Mouse (Mus musculus): ENCODE data around the gene Gm17535. TPM values are rescaled to one million over a fixed set of nuclear protein-coding genes. Genes with fewer than 3 reads are reported as not detected.
"Not testable (repeated sequence)": the region's sequence is repeated elsewhere in the genome, so short reads cannot be mapped to it uniquely, and the experiment has no call there.

Gene Gm17535
- polyA plus RNA-seq, 1 experiment from 2014 or later: not detected

GRCm38 (mm10) chr9:3029276-3030000, 5.0 kb upstream of the Gm17535 start:
- WGBS: 67% methylated on average over 12 of the region's 16 CpGs
- not testable (repeated sequence) for H3K9me3 ChIP-seq (ENCODE audit: control insufficient read depth, low read length); H3K27ac ChIP-seq (ENCODE audit: low read depth); H3K36me3 ChIP-seq (ENCODE audit: control insufficient read depth, insufficient read depth, low read length); H3K4me3 ChIP-seq (ENCODE audit: low read depth, low read length); H3K9ac ChIP-seq (ENCODE audit: low read length); H3K4me1 ChIP-seq (replicated peaks; ENCODE audit: control insufficient read depth, insufficient read depth, low read length); H3K27me3 ChIP-seq (replicated peaks; ENCODE audit: control insufficient read depth, insufficient read depth, low read length); H3K4me2 ChIP-seq (ENCODE audit: low read length); DNase-seq (ENCODE audit: low spot score); ATAC-seq (replicated peaks; ENCODE audit: low FRiP score, low TSS enrichment, low read depth)

- H3K27ac ChIP-seq (ENCODE audit: low read depth); H3K4me3 ChIP-seq (ENCODE audit: low read depth, low read length); H3K27me3 ChIP-seq (replicated peaks; ENCODE audit: control insufficient read depth, insufficient read depth, low read length); ATAC-seq (replicated peaks; ENCODE audit: low FRiP score, low TSS enrichment, low read depth); H3K4me2 ChIP-seq (ENCODE audit: low read length); H3K4me1 ChIP-seq (replicated peaks; ENCODE audit: control insufficient read depth, insufficient read depth, low read length); H3K36me3 ChIP-seq (ENCODE audit: control insufficient read depth, insufficient read depth, low read length); H3K9me3 ChIP-seq (ENCODE audit: control insufficient read depth, low read length); H3K9ac ChIP-seq (ENCODE audit: low read length): not testable (repeated sequence)
- peak; percentile 89 for DNase-seq (ENCODE audit: low spot score)
- WGBS: 63% methylated on average over 2 of the region's 10 CpGs
These were observed 3.6 kb upstream of the Gm17535 start for GRCm38 (mm10) chr9:3030677-3031318.

GRCm38 (mm10) chr9:3036577-3036976, 2.2 kb downstream of the Gm17535 start, which contains the start of gene Gm10715:
TSS of gene Gm10715 (plus strand) at chr9:3036877.
- not testable (repeated sequence) for H3K9me3 ChIP-seq (ENCODE audit: control insufficient read depth, low read length); H3K4me1 ChIP-seq (replicated peaks; ENCODE audit: control insufficient read depth, insufficient read depth, low read length); ATAC-seq (replicated peaks; ENCODE audit: low FRiP score, low TSS enrichment, low read depth); H3K36me3 ChIP-seq (ENCODE audit: control insufficient read depth, insufficient read depth, low read length); H3K4me3 ChIP-seq (ENCODE audit: low read depth, low read length); H3K4me2 ChIP-seq (ENCODE audit: low read length); DNase-seq (ENCODE audit: low spot score); H3K27ac ChIP-seq (ENCODE audit: low read depth); H3K27me3 ChIP-seq (replicated peaks; ENCODE audit: control insufficient read depth, insufficient read depth, low read length); H3K9ac ChIP-seq (ENCODE audit: low read length)
- 74% methylated on average over 6 of the region's 8 CpGs for WGBS

GRCm38 (mm10) chr9:3038161-3038560, 3.8 kb downstream of the Gm17535 start:
- not testable (repeated sequence) for H3K9ac ChIP-seq (ENCODE audit: low read length); H3K27ac ChIP-seq (ENCODE audit: low read depth); DNase-seq (ENCODE audit: low spot score); H3K4me1 ChIP-seq (replicated peaks; ENCODE audit: control insufficient read depth, insufficient read depth, low read length); H3K27me3 ChIP-seq (replicated peaks; ENCODE audit: control insufficient read depth, insufficient read depth, low read length); H3K4me3 ChIP-seq (ENCODE audit: low read depth, low read length); H3K4me2 ChIP-seq (ENCODE audit: low read length); H3K9me3 ChIP-seq (ENCODE audit: control insufficient read depth, low read length); ATAC-seq (replicated peaks; ENCODE audit: low FRiP score, low TSS enrichment, low read depth); H3K36me3 ChIP-seq (ENCODE audit: control insufficient read depth, insufficient read depth, low read length)
- 60% methylated on average over 4 of the region's 4 CpGs for whole genome bisulfite sequencing

Small RNA genes lying within 50 kb of the gene (microRNA-seq; reads per million reads assigned to microRNA genes)
- gene Mir101c: not detected

Other genes with a start within 250 kb of the Gm17535 start
- not detected in 2 replicates for gene Gm10722, start 33.7 kb upstream of the Gm17535 start, polyA plus RNA-seq (2014; fragmentation: Nextera tagmentation; extraction: Ambion mirVana)
- gene Gm11168, start 31.3 kb upstream of the Gm17535 start, polyA plus RNA-seq (2014; fragmentation: Nextera tagmentation; extraction: Ambion mirVana): not detected in 2 replicates
- not detected in 2 replicates for gene Gm10721, start 21.5 kb upstream of the Gm17535 start, polyA plus RNA-seq (2014; fragmentation: Nextera tagmentation; extraction: Ambion mirVana)
- not detected in 2 replicates for gene Gm10720, start 18.9 kb upstream of the Gm17535 start, polyA plus RNA-seq (2014; fragmentation: Nextera tagmentation; extraction: Ambion mirVana)
- not detected in 2 replicates for gene Gm10719, start 17.2 kb upstream of the Gm17535 start, polyA plus RNA-seq (2014; fragmentation: Nextera tagmentation; extraction: Ambion mirVana)
- gene Gm10718, start 11.1 kb upstream of the Gm17535 start, polyA plus RNA-seq (2014; fragmentation: Nextera tagmentation; extraction: Ambion mirVana): 0.32 and 0.81 TPM in 2 replicates
- not detected in 2 replicates for gene Gm10717, start 9.2 kb upstream of the Gm17535 start, polyA plus RNA-seq (2014; fragmentation: Nextera tagmentation; extraction: Ambion mirVana)
- not detected in 2 replicates for gene Gm10715, start 2.3 kb downstream of the Gm17535 start, polyA plus RNA-seq (2014; fragmentation: Nextera tagmentation; extraction: Ambion mirVana)